Mouse (Mus musculus) liver, embryonic 14.5 days (tissue): ENCODE results near the gene Treh. TPM values are rescaled to one million over a fixed set of nuclear protein-coding genes. Genes with fewer than 3 reads are reported as not detected.

Experiments used
- ATAC-seq: fragments of 200-750 bp; cut with Nextera tagmentation; 2 replicates; pipeline ENCODE4 v1.8.0; 2017; ENCODE audit warnings: moderate number of reproducible peaks, mild to moderate bottlenecking, moderate library complexity; ENCODE audit not compliant: insufficient read depth
- DNase-seq, 3 experiments: peaks; one replicate each; pipeline ENCODE4 v3.0.0-alpha.2; 2012 to 2013; ENCODE audit warnings: low read depth in 3 of 3, low spot score in 3 of 3
- H3K27ac ChIP-seq: fragments of 300-500 bp; sonication (generic); 2 replicates; pipeline ENCODE4 v1.5.1; 2014; ENCODE audit warnings: moderate library complexity, mild to moderate bottlenecking, control low read depth, inconsistent platforms
- H3K27me3 ChIP-seq: fragments of 300-500 bp; sonication (generic); 2 replicates; pipeline ENCODE4 v1.6.1; 2014; ENCODE audit warnings: mild to moderate bottlenecking, low read length, moderate library complexity; ENCODE audit not compliant: control insufficient read depth, insufficient read depth
- H3K36me3 ChIP-seq: fragments of 300-500 bp; sonication (generic); replicated peaks from 2 replicates; pipeline ENCODE4 v1.6.1; 2014; ENCODE audit warnings: low read depth; ENCODE audit not compliant: control insufficient read depth, insufficient read depth
- H3K4me1 ChIP-seq, 2 experiments: fragments of 200-500 bp in 1 of 2; fragments of 300-500 bp in 1 of 2; sonication (generic) in 1 of 2; replicated peaks; 2 replicates each; pipeline ENCODE4 v1.6.1; 2012 to 2014; ENCODE audit warnings: antibody characterized with exemption in 1 of 2, inconsistent platforms in 1 of 2, low read length in 1 of 2; ENCODE audit not compliant: control insufficient read depth in 2 of 2, insufficient read depth in 2 of 2
- H3K4me2 ChIP-seq: fragments of 300-500 bp; sonication (generic); 2 replicates; pipeline ENCODE4 v1.6.1; 2014; ENCODE audit warnings: low read depth, mild to moderate bottlenecking, control low read depth, moderate library complexity
- H3K4me3 ChIP-seq, 2 experiments: fragments of 200-500 bp in 1 of 2; fragments of 300-500 bp in 1 of 2; sonication (generic) in 1 of 2; 2 replicates each; pipeline ENCODE4 v1.5.1; 2012 to 2014; ENCODE audit warnings: low read depth in 2 of 2, low read length in 2 of 2, mild to moderate bottlenecking in 2 of 2, control low read depth in 1 of 2, inconsistent platforms in 1 of 2, moderate library complexity in 1 of 2; ENCODE audit not compliant: insufficient read depth in 1 of 2
- H3K9ac ChIP-seq: fragments of 300-500 bp; sonication (generic); replicated peaks from 2 replicates; pipeline ENCODE4 v1.6.1; 2014; ENCODE audit warnings: mild to moderate bottlenecking, control low read depth, moderate library complexity
- H3K9me3 ChIP-seq: fragments of 300-500 bp; sonication (generic); 2 replicates; pipeline ENCODE4 v1.6.1; 2016; ENCODE audit warnings: low read length, mixed read lengths; ENCODE audit not compliant: control insufficient read depth
- CTCF ChIP-seq: IDR thresholded peaks from 2 replicates; pipeline ENCODE4 v1.5.1; 2016; ENCODE audit warnings: antibody characterized with exemption, low read depth, control low read depth
- EP300 ChIP-seq: IDR thresholded peaks from 2 replicates; pipeline ENCODE4 v1.6.1; 2016; ENCODE audit warnings: antibody characterized with exemption, low read depth
- WGBS: fragments of 180-500 bp; shearing (Covaris S2); extraction: QIAGEN DNeasy Blood & Tissue Kit; methylation state at CpG from one replicate; pipeline ENCODE4 v1.1.7; 2014; ENCODE audit not compliant: insufficient replicate concordance; 5-methylcytosine and 5-hydroxymethylcytosine counted together
- polyA plus RNA-seq, 2 experiments: library from polyadenylated mRNA; depleted of rRNA in 1 of 2; stranded (reverse) in 1 of 2; unstranded in 1 of 2; fragments of >200 nt; fragmentation: Nextera tagmentation in 1 of 2; extraction: Ambion mirVana in 1 of 2; gene quantifications; 2 replicates each; pipeline versions ENCODE4 v1.2.1 to v1.2.3; 2012 to 2014

The Treh gene
- polyA plus RNA-seq, 2 experiments = not detected

DNA sequence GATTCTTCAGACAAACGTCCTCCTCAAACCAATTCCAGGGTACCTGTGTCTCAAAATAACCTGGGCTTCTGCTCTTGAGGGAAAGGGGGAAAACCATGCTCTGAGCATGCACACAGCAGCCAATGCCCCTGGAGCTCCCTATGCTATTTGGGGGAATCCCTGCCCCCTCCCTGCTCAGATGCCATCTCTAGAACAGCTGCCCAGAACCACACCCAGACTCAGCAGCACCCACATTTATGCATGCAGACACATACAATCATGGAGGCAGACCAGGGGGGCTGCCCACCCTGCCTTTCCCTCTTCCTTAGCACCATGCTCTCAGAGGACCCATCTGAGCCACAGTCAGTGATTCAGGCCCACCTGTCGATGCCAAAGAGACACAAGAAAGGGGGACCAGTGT is 40.5 kb downstream of the Treh start:
- no peak for ATAC-seq
- Histone ChIP-seq H3K9ac (no peak overlapping the region), H3K4me1 (peaks cover 0 to 5% of the 10 kb centered on the region in 2 experiments; a peak in 3 of 4 replicates), H3K9me3 (no peaks in the 10 kb centered on the region), H3K4me3 (no peak overlapping the region), H3K27me3 (no peaks in the 10 kb centered on the region), H3K4me2 (no peak overlapping the region), H3K27ac (no peak overlapping the region), H3K36me3 (no peaks in the 10 kb centered on the region)
- DNase-seq = no peak
- 36% methylated on average over 2 of the region's 2 CpGs for WGBS
- no peak for TF ChIP-seq CTCF
- no peak for TF ChIP-seq EP300

DNA sequence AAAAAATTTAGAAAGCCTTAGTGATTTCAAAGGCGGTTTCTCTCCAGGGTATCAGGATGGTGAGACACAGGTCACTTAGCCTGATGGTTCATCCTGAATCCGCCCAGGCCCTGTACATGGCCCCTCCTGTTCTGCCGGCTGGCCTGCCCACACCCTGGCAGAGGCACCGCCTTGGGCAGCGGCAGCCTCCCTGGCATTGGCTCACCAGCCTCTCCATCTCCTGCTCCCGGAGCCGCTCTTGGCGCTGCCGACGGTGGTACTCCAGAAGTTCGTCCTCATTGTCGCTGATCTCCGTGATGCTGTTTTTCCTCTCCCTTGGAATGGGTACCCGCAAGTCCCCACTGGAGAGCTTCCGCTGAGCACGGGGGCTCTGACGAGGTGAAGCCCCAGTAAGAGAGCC is 42.1 kb downstream of the Treh start:
- TF ChIP-seq EP300 (no peak), CTCF (no peak)
- H3K9me3 ChIP-seq = no peaks in the 10 kb centered on the region
- WGBS = 76% methylated on average over 17 of the region's 17 CpGs
- H3K4me1 ChIP-seq = peaks cover under 1 to 11% of the 10 kb centered on the region in 2 experiments; a peak in 3 of 4 replicates
- H3K27me3 ChIP-seq = no peaks in the 10 kb centered on the region
- H3K9ac ChIP-seq = no peak overlapping the region
- H3K27ac ChIP-seq = no peak overlapping the region
- DNase-seq (no peak), ATAC-seq (no peak)
- H3K4me2 ChIP-seq = no peak overlapping the region
- no peaks in the 10 kb centered on the region for H3K36me3 ChIP-seq
- no peak overlapping the region for H3K4me3 ChIP-seq

DNA sequence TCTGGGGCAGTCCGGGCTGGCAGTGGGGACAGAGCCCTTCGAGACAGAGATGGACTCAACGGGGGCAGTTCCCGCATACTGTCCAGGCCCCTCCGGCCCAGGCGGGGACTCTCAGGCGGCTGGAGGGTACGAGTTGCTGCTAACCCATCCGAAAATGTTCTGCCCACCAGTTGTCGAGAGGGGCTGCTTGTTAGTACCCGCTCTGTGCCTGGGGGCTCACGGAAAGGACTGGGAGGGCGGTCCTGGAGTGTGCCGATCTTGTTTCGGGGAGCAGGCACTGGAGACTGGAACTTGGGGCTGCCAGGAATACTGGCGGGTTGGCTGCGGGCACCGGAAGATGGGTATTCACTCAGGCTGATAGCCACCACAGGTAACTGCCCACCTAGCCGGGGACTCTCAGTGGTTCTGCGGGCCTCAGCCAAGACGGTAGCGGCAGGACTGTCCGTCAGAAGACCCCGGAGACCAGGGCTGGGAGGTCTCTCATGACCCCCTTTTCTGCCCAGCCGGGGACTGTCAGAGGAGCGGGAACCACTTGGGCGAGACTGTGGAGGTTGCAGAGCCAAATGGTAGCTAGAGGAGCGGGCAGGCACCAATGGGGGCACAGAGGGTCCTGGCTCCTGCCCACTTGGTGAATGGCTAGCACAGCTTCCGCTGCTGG is 42.8 kb downstream of the Treh start:
- ATAC-seq = no peak
- no peaks in the 10 kb centered on the region for H3K9me3 ChIP-seq
- no peak overlapping the region for H3K4me3 ChIP-seq
- TF ChIP-seq CTCF (no peak), EP300 (no peak)
- 87% methylated on average over 29 of the region's 29 CpGs for WGBS
- no peak for DNase-seq
- no peak overlapping the region for H3K4me2 ChIP-seq
- H3K27me3 ChIP-seq = no peaks in the 10 kb centered on the region
- H3K4me1 ChIP-seq = peaks cover 3 to 19% of the 10 kb centered on the region in 2 experiments
- no peaks in the 10 kb centered on the region for H3K36me3 ChIP-seq
- H3K27ac ChIP-seq = no peak overlapping the region
- H3K9ac ChIP-seq = no peak overlapping the region

DNA sequence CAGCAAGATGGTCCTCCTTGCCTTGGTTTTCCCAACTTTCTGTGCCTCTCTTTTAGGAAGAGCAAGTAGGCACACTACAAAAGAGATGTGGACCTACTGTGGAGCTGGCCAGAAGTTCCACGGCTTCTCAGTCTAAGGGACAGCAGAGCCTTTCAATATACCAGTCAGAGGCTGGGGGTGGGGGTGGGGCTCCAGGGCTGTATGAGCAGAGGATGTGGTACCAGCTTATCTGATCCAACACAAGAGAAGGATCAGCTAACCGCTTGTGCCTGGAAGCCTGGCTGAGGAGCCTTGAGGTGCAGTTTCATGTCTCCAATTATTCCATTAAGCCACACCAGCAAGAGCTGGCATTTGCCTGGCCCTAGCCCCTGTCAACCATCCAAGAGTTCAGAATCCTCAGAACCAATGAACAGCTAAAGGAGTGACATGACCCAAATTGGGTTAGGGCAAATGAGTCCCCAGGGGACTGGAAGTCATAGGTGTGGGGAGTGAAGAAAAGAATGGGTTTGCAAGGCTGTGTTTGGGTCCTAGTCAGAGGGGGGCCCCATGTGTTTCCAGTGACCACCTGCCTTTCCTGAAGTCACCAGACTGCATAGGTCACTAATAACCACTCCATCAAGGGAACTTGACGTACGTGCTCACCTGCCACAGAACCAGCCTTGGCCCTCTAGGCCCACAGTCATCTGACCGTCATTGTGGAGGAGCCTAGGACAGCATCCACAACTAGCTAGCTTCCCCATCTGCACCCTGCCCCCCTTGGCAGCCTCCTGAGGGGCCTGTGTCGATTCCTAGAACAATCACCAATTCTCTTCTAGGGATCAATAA is 44.2 kb downstream of the Treh start:
- DNase-seq = no peak
- no peak for ATAC-seq
- no peak overlapping the region for H3K27ac ChIP-seq
- no peak overlapping the region for H3K4me2 ChIP-seq
- 44% methylated on average over 6 of the region's 6 CpGs for WGBS
- no peak overlapping the region for H3K4me3 ChIP-seq
- peaks cover 3 to 23% of the 10 kb centered on the region in 2 experiments for H3K4me1 ChIP-seq
- no peak overlapping the region for H3K9ac ChIP-seq
- no peaks in the 10 kb centered on the region for H3K36me3 ChIP-seq
- H3K27me3 ChIP-seq = no peaks in the 10 kb centered on the region
- TF ChIP-seq EP300 (no peak), CTCF (no peak)
- no peaks in the 10 kb centered on the region for H3K9me3 ChIP-seq

DNA sequence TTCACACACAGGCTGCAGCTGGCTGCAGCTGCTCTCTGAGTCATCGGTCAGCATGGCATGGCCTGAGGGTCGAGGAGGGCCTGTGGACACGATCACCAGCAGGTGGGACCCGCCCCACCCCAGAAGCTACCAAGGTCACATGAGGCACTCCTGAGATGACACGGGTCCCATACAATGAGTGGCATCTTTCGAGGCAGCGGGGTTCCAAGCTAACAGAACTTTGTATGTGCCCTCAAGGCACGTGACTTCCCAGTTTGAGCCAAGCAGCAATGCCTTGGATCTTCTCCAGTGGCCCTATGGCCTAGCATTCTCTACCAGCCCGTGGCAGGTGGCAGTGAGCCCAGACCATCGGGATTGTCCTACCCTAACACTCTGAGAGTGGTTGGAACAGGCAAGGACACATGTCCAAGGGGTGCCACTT is 44.8 kb downstream of the Treh start:
- ATAC-seq (no peak), DNase-seq (no peak)
- H3K36me3 ChIP-seq = no peaks in the 10 kb centered on the region
- no peaks in the 10 kb centered on the region for H3K27me3 ChIP-seq
- H3K27ac ChIP-seq = no peak overlapping the region
- 72% methylated on average over 10 of the region's 10 CpGs for WGBS
- no peak overlapping the region for H3K4me3 ChIP-seq
- TF ChIP-seq EP300 (no peak), CTCF (no peak)
- H3K4me2 ChIP-seq = no peak overlapping the region
- no peak overlapping the region for H3K9ac ChIP-seq
- no peaks in the 10 kb centered on the region for H3K9me3 ChIP-seq
- peaks cover 3 to 23% of the 10 kb centered on the region in 2 experiments for H3K4me1 ChIP-seq
